Mouse (Mus musculus): Measurements from ENCODE around the gene Tsr3. TPM values are rescaled to one million over a fixed set of nuclear protein-coding genes. Genes with fewer than 3 reads are reported as not detected.

Gene Tsr3
- polyA plus RNA-seq, 2 experiments from 2014 or later, result 27.7 to 32.1 TPM

Other genes with a start within 250 kb of the Tsr3 start
- gene Cramp1l, start 224.4 kb upstream of the Tsr3 start, polyA plus RNA-seq (2017; shearing (Covaris generic)), result 10 to 100 TPM; 12.6 to 17.1 TPM
- 10 to 100 TPM; 14.5 TPM for gene Ift140, start 224.1 kb upstream of the Tsr3 start, polyA plus RNA-seq (2017; shearing (Covaris generic))
- under 1 TPM in 1 of 2 experiments, not detected in 1; 0.63 TPM for gene Tmem204, start 156.6 kb upstream of the Tsr3 start, polyA plus RNA-seq (2017; shearing (Covaris generic))
- 10 to 100 TPM; 16.8 to 18.7 TPM for gene Telo2, start 124.2 kb upstream of the Tsr3 start, polyA plus RNA-seq (2017; shearing (Covaris generic))
- gene Ptx4, start 119.4 kb upstream of the Tsr3 start, polyA plus RNA-seq (2017; shearing (Covaris generic)), result not detected
- 10 to 100 TPM; 15.4 to 16.8 TPM for gene Clcn7, start 106.8 kb upstream of the Tsr3 start, polyA plus RNA-seq (2017; shearing (Covaris generic))
- gene Ccdc154, start 77.7 kb upstream of the Tsr3 start, polyA plus RNA-seq (2017; shearing (Covaris generic)), result not detected
- not detected for gene Gm38655, start 64.7 kb upstream of the Tsr3 start, polyA plus RNA-seq (2017; shearing (Covaris generic))
- 10 to 100 TPM; 13.1 to 14.3 TPM for gene BC003965, start 55.6 kb upstream of the Tsr3 start, polyA plus RNA-seq (2017; shearing (Covaris generic))
- 10 to 100 TPM; 14.4 to 20.2 TPM for gene Unkl, start 51.8 kb upstream of the Tsr3 start, polyA plus RNA-seq (2017; shearing (Covaris generic))
- 10 to 100 TPM; 44.3 to 57.7 TPM for gene Gnptg, start within 50 bp of the Tsr3 start, polyA plus RNA-seq (2017; shearing (Covaris generic))
- 1 to 10 TPM; 1.4 to 8.5 TPM for gene Baiap3, start 16.2 kb downstream of the Tsr3 start, polyA plus RNA-seq (2017; shearing (Covaris generic))
- 100 to 1,000 TPM; 368 to 405 TPM for gene Ube2i, start 34.5 kb downstream of the Tsr3 start, polyA plus RNA-seq (2017; shearing (Covaris generic))
- not detected for gene Prss34, start 58.2 kb downstream of the Tsr3 start, polyA plus RNA-seq (2017; shearing (Covaris generic))
- gene Prss28, start 68.5 kb downstream of the Tsr3 start, polyA plus RNA-seq (2017; shearing (Covaris generic)), result not detected
- gene Prss29, start 78.5 kb downstream of the Tsr3 start, polyA plus RNA-seq (2017; shearing (Covaris generic)), result not detected
- gene Tpsab1, start 105.4 kb downstream of the Tsr3 start, polyA plus RNA-seq (2017; shearing (Covaris generic)), result not detected
- not detected for gene Tpsb2, start 126.1 kb downstream of the Tsr3 start, polyA plus RNA-seq (2017; shearing (Covaris generic))
- gene Tpsg1, start 129.1 kb downstream of the Tsr3 start, polyA plus RNA-seq (2017; shearing (Covaris generic)), result not detected
- gene Cacna1h, start 193.6 kb downstream of the Tsr3 start, polyA plus RNA-seq (2017; shearing (Covaris generic)), result not detected
- gene Tekt4, start 214.4 kb downstream of the Tsr3 start, polyA plus RNA-seq (2017; shearing (Covaris generic)), result not detected